Mouse (Mus musculus): Measurements from ENCODE around the gene Ifitm3.

DNA sequence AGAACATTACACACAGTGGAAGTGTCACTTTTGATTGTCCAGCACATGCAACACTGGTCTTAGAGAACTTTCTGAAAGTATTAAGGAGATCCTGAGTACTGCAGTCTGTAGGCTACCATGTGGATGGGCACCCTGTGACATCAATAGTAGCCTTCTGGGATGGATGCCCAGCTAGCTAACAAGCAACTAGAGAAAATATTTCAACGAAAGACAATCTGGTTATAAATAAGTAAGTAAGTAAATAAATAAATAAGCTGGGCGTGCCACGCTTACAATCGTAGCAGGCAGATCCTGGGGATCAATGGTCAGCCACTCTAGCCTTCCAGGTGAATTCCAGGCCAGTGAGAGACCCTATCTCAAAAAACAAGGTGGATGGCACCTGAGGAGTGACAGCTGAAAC, 41.4 kb upstream of the Ifitm3 start:
- no peak for TF ChIP-seq CTCF (IDR thresholded peaks at IDR 0.05; ENCODE audit: borderline replicate concordance, insufficient read depth, low read length)
- no peak for TF ChIP-seq POLR2A (IDR thresholded peaks at IDR 0.05; ENCODE audit: low read depth, low read length)

Measured in embryonic fibroblast, embryonic 13.5 days (primary cell).